Mouse (Mus musculus) stomach, postnatal 0 days (tissue): ENCODE results near the gene Smpx.

Experiments
- CTCF ChIP-seq: IDR thresholded peaks from 2 replicates; pipeline ENCODE4 v1.5.1; 2016; ENCODE audit warnings: antibody characterized with exemption, low read depth, mild to moderate bottlenecking, moderate library complexity
- EP300 ChIP-seq: optimal IDR thresholded peaks from 2 replicates; pipeline ENCODE3; 2016; ENCODE audit warnings: antibody characterized with exemption

GRCm38 (mm10) chrX:157747815-157748544 is 49.3 kb downstream of the Smpx start:
- TF ChIP-seq CTCF, result no peak
- TF ChIP-seq EP300, result no peak
